Mouse (Mus musculus) cortical plate, adult 2 months (tissue): Measurements from ENCODE around the gene Klhl5.

Experiments
- CTCF ChIP-seq: fragments of 200-500 bp; IDR thresholded peaks from 2 replicates; pipeline ENCODE4 v1.5.1; 2011; ENCODE audit warnings: mild to moderate bottlenecking, control low read depth, low read length; ENCODE audit not compliant: insufficient read depth; ENCODE audit errors: extremely low read depth
- POLR2A ChIP-seq: fragments of 200-500 bp; IDR thresholded peaks from 2 replicates; pipeline ENCODE4 v1.6.1; 2011; ENCODE audit warnings: mild to moderate bottlenecking, low read length, control low read depth; ENCODE audit not compliant: insufficient read depth; ENCODE audit errors: extremely low read depth

DNA sequence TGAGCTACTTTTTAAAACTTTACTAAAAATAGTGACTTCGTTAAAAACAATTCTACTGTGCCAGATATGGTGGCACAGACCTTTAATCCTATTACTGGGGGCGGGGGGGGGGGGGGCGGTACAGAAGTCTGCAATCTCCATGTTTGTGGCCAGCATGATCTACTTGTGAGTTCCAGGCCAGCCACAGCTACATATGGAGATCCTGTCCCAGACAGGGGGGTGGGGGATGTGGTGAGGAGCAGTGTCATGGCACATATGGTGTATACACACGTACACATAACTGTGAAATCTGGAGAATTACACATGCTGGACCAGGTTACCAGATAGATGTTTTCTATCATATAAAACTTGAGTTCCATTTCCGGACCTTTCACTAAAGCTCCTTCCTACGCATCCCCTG is 29.7 kb downstream of the Klhl5 start:
- no peak for TF ChIP-seq POLR2A
- no peak for TF ChIP-seq CTCF
